Mouse (Mus musculus) cerebellum, adult 11-12 months (tissue): Measurements from ENCODE around the gene Ttc1.

Source experiments
- DNase-seq: peaks from one replicate; pipeline ENCODE4 v3.0.0; 2022

The Ttc1 gene

DNA sequence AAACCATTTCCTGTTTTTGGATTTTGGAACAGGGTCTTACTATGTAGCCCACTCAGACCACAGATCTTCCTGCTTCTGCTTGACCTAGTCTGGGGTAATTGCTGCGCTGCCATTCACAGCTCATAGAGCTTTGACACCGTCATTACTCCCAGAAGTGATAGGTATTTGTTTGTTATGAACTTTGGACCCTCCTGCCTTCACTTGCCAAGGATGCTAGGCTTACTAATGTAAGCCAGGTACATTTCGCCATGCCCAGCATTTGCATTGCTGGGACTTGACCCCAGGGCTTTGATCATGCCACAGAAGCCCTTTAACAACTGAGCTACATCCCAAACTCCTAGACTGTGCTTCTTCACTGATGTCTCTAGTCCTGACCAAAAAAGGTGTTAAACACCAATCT, 47.5 kb downstream of the Ttc1 start:
- DNase-seq, result no peak

DNA sequence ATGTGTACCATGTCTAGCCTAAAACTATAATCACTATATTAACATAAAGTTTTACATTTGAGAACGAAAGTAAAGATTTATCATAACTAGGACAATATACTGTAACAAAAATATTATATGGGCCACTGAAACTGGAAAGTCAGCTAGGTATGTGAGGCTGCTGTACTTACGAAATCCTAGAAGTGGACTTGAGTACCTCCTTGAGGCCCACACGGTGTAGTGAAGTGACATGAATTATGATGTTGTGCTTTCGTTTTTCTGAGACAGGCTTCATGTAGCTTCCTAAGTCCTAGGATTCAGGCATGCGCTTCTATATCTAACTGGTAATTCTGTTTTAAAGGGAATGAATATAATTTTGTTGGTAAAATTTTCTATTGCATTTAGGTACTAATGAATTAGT, 49.2 kb downstream of the Ttc1 start:
- DNase-seq, result no peak

DNA sequence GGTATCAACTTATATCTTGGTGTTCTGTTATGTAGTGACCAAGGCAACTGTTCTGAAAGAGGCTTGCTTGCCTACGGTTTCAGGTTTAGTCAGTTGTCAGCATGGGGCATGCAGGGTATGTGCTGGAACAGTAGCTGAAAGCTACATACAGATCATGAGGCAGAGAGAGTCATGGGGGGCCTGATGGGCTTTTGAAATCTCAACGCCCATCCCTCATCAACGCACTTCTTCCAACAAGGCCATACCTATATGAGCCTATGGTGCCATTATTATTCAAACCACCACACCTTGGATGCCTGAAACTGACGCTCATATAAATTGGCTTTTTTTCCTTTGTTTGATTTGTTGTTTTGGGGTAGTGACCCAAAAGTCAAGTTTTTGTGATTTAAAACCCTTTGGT, 51.2 kb downstream of the Ttc1 start:
- no peak for DNase-seq

DNA sequence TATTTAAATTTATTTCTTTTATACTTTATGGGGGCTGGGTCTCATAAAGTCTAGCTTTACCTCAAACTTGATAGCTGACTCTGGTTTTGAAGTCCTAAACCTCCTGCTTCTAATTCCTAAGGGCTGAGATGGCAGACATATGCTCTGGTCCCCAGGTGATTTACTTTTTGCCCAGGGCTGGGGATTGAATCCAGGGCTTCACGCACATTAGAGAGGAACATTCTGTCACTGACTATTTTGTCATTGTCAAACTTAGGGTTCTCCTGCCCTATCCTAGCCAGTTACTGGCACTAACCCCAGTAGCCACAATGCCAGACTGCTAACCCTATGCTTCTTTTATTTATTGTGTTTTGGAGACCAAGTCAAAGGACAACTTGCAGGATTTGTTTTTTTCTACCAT, 59.0 kb downstream of the Ttc1 start:
- no peak for DNase-seq

DNA sequence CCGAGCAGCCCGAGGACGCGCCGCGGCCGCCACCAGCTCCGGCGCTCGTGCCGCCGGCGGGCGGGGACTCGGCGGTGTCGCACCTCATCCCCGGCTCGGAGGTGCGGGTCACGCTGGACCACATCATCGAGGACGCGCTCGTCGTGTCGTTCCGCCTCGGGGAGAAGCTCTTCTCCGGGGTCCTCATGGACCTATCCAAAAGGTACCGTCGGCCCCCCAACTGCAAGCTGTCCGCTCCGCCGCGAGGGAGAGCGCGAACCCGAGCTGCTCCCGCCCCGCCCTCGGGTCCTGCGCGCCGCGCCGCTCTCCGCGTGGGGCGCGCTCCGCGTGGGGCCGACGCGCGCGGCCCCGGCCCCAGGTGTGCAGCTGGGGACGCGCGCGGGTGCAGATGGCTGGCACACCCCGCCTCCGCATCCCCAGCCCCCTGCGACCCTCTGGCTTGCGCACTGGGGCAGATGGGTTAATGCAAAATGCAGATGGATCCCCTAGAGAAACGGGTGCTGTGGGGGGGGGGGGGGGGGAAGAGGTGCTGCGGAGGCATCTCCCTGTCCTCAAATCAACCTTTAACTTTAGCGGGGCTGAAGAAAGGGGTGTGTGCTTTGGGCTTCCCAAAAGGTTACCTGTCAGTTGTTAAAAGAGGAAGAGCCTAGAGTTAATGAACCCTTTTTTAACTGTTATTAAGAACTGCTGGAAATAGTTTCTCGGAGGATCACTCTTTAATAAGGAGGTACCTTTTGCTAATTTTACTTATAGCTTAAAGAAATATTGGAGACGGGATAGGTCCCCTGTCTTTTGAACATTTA, 65.2 kb downstream of the Ttc1 start:
- peak; percentile 78 for DNase-seq

DNA sequence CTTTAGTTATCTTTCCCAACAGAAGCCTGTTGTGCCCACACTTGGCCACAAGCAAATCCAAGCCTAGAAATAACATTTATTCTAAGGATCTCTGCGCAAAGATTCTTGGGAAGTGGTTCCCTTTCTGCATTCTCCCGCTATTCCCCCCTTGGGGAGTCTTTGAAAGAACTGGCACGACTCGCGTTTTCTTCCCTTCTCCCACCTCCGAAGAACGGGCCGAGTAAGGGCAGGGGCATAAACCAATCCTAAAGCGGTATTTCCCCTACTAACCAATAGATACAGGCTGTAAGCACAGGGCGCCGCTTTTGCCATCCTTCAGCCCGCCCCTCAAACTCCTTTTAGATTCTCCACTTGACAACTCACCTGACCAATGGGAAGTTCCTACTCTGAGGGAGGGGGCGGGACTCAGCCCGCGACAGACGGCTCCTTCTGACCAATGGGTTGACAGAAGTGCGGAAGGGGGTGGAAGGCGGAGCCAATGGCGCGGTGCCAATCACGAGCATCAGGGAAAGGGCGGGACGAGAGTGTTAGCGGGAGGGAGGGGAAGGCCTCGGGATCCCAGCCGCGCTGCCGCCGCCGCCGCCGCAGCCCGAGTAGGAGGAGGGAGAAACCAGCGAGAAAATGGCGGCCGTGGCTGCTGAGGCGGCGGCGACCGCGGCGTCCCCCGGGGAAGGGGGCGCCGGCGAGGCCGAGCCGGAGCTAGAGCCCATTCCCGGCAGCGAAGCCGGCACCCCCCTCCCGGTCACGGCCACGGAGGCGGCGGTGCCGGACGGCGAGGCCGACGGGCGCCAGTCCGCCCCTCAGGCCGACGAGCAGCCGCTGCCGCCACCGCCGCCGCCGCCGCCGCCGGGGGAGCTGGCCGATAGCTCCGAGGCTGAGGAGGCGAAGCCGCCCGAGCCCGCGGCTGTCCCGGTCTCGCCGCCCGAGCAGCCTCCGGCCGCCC, 66.1 kb downstream of the Ttc1 start, which contains the start of gene Pwwp2a:
Gene Pwwp2a (plus strand): TSS at position 527 of the 943 bp plus-strand sequence.
- peak; percentile 99 for DNase-seq
